Mouse (Mus musculus): ENCODE measurements at regions not wholly inside any gene's neighbourhood (a gene's known extent, or its start where the extent isn't known, plus 50 kb on each side); places are given as distances from the start of the nearest gene placed in this dataset.

- TF ChIP-seq NANOG (IDR thresholded peaks at IDR 0.05; ENCODE audit: borderline replicate concordance, low read length) (no peak), CTCF (conservative IDR thresholded peaks at IDR 0.05; ENCODE audit: low read length) (no peak)
Measured at GRCm38 (mm10) chr2:108766461-108766860, 514.1 kb upstream of the Kif18a start.

Measured in E14TG2a.4 (cell line).